Mouse (Mus musculus): ENCODE data around the gene Prpf18.

DNA sequence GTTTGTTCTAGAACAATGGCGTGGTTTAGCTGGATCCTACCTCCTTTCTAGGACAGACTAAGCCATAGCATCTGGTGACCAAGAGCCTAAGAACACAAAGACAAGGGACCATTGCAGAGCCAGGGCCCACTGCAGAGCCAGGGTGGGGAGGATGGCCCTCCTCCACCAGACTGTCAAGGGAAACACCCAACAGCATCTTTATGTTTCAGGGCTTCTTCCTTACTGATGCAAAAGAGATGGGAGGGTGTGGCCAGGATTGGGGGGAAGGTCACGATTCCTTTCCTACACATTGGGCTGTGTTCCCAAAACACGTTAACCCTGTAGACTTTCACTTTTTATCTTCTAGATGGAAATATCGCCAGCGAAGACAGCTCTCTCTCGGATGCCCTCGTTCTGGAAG, 54.9 kb downstream of the Prpf18 start:
- TF ChIP-seq CTCF (IDR thresholded peaks at IDR 0.05; ENCODE audit: low read depth) (no peak), EP300 (IDR thresholded peaks at IDR 0.05; ENCODE audit: low read depth) (no peak)

Measured in liver, postnatal 0 days (tissue).